Mouse (Mus musculus) cortical plate, adult 2 months (tissue): ENCODE measurements around the gene Slc6a20a. TPM values are rescaled to one million over a fixed set of nuclear protein-coding genes. Genes with fewer than 3 reads are reported as not detected.

Experiments used
- H3K27ac ChIP-seq: fragments of 200-500 bp; 2 replicates; pipeline ENCODE4 v1.5.1; 2012; ENCODE audit warnings: low read length, control low read depth, inconsistent platforms; ENCODE audit not compliant: insufficient read depth
- H3K4me1 ChIP-seq: fragments of 200-500 bp; 2 replicates; pipeline ENCODE4 v1.6.1; 2011; ENCODE audit warnings: low read length; ENCODE audit not compliant: control insufficient read depth, insufficient read depth
- H3K4me3 ChIP-seq: fragments of 200-500 bp; 2 replicates; pipeline ENCODE4 v1.5.1; 2011; ENCODE audit warnings: mild to moderate bottlenecking, low read length, control low read depth; ENCODE audit not compliant: insufficient read depth
- CTCF ChIP-seq: fragments of 200-500 bp; IDR thresholded peaks from 2 replicates; pipeline ENCODE4 v1.5.1; 2011; ENCODE audit warnings: mild to moderate bottlenecking, control low read depth, low read length; ENCODE audit not compliant: insufficient read depth; ENCODE audit errors: extremely low read depth
- POLR2A ChIP-seq: fragments of 200-500 bp; IDR thresholded peaks from 2 replicates; pipeline ENCODE4 v1.6.1; 2011; ENCODE audit warnings: mild to moderate bottlenecking, low read length, control low read depth; ENCODE audit not compliant: insufficient read depth; ENCODE audit errors: extremely low read depth
- polyA plus RNA-seq: library from polyadenylated mRNA; depleted of rRNA; stranded (reverse); fragments of >200 nt; gene quantifications from 2 replicates; pipeline ENCODE4 v1.2.3, GENCODE M21; 2012; rRNA removed

The Slc6a20a gene
- polyA plus RNA-seq, 1 experiment: 23.0 TPM

- no peak overlapping the region for H3K4me3 ChIP-seq
- TF ChIP-seq POLR2A: no peak
- no peak for TF ChIP-seq CTCF
- H3K27ac ChIP-seq: no peak overlapping the region
- H3K4me1 ChIP-seq: no peaks in the 10 kb centered on the region
These were observed 83.5 kb downstream of the Slc6a20a start for GRCm38 (mm10) chr9:123595194-123595593.

- Histone ChIP-seq H3K27ac (no peak overlapping the region), H3K4me3 (no peak overlapping the region), H3K4me1 (no peaks in the 10 kb centered on the region)
- no peak for TF ChIP-seq CTCF
- no peak for TF ChIP-seq POLR2A
These were observed 89.3 kb downstream of the Slc6a20a start for GRCm38 (mm10) chr9:123589240-123589910.

Other genes starting within 250 kb of the Slc6a20a start
- 8.0 and 9.0 TPM in 2 replicates for gene Limd1, start 200.2 kb downstream of the Slc6a20a start, polyA plus RNA-seq
- 35.9 and 37.0 TPM in 2 replicates for gene Sacm1l, start 149.1 kb downstream of the Slc6a20a start, polyA plus RNA-seq
- gene Slc6a20b, start 46.3 kb downstream of the Slc6a20a start, polyA plus RNA-seq: 0.44 and 0.51 TPM in 2 replicates
- gene Ccr9, start 446 bp downstream of the Slc6a20a start, polyA plus RNA-seq: 0.17 and 0.23 TPM in 2 replicates
- gene Lztfl1, start 38.8 kb upstream of the Slc6a20a start, polyA plus RNA-seq: 29.0 and 29.9 TPM in 2 replicates
- gene Cxcr6, start 127.6 kb upstream of the Slc6a20a start, polyA plus RNA-seq: not detected in 2 replicates
- 17.7 and 17.8 TPM in 2 replicates for gene Fyco1, start 173.0 kb upstream of the Slc6a20a start, polyA plus RNA-seq
- 0.04 TPM in 1 of 2 replicates, not detected in the other for gene Xcr1, start 183.1 kb upstream of the Slc6a20a start, polyA plus RNA-seq